Mouse (Mus musculus): ENCODE measurements at regions not wholly inside any gene's neighbourhood (a gene's known extent, or its start where the extent isn't known, plus 50 kb on each side); places are given as distances from the start of the nearest gene placed in this dataset.
"Not testable (repeated sequence)": the region's sequence is repeated elsewhere in the genome, so short reads cannot be mapped to it uniquely, and the experiment has no call there.

DNA sequence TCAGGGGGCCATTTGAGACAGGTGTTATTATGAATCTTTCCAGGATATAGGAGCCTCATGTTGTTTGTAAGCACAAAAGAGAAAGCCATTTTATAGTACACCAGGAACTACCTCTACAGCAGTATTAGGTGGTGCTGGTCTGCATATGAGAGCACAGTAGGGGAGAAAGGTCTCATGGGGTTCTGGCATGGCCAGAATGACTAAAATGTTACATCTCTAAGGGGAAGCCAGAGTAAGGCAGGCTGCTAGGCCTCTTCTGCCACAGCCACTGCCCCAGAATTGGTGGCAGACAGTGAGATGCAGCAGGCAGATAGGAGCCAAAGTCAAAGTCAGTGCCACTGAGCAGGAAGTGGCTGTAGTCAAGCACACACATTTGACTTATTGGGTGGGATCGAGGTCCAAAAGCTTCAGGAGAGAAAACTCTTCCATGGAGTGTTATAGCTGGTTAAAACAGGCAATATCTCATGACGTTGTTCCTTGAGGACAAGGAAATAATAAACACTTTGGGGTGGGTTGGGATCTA is 147.2 kb downstream of the Hira start:
- in situ Hi-C loops (cut with MboI, MseI): loop anchor here in 1 of 2 experiments (5.0 kb wide), 1 partner anchor 43 kb away; no protein-coding TSS in a partner anchor

DNA sequence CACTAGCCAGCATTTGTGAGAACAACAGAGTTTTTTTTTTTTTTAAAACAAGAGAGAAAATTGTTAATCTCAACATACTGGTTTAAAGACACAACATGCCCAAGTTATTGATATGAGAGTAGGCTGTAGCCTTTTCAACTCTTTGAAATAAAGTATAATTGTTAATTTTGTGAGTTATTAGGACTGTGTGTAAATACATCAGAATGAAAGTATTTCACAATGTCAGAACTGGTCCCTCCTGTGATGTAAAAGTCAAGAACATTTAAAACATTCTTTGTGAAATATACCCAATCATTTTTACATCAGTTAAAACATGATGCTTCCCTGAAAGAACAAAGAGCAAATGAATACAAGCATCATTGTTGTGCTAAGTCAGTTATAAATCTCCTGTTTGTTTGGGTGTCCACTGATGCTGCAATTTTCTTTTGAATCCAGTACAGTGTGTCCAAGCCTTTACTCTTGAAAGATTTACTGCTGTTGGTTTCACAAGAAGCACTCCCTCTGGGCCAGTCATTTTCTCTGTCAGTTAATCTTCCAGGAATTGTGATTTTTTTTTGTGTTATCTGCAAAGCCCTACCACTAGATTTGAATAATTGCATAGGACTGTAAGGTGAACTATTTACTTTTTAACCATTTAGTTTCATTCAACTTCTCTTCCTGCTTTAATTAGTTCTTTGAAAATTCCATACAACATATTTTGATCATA is 148.5 kb downstream of the Hira start:
- in situ Hi-C loops (cut with MboI, MseI): no loop called here

DNA sequence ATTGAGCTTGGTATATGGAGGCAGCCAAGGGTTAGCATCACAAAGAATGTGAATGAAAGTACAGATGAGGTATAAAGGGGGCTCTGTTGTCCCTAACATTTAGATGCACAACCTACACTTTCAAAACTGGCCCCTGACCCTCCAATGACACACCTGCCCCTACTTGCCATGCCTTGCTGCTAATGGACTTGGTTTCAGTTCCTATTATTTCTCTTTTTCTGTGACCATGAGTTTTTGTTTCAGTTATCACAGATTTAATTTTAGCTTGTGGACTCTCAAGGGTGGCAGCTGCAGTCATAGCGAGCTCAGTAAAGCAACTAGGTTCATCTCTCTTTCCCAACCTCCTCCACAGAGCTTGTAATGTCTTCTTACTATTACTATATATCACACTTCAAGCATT is 150.3 kb downstream of the Hira start:
- in situ Hi-C loops (cut with MboI, MseI): no loop called here

DNA sequence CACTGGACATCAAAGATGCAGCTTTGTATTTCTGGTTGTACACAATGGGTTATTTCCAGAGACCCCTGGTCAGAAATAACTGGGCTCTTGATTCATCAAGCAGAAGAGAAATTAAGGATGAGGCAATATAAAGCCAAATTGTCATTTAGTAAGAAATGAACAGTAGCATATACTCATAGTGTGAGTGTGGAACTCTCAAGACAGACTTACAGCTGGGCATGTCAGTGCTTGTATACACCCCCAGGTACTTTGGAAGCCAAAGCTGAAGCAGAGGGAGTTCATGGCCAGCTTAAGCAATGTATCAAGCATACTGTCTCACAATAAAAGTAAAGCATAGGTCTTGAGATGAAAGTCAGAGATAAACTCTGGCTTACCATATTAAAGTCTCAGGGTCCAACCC is 155.7 kb downstream of the Hira start:
- in situ Hi-C loops (cut with MboI, MseI): no loop called here

DNA sequence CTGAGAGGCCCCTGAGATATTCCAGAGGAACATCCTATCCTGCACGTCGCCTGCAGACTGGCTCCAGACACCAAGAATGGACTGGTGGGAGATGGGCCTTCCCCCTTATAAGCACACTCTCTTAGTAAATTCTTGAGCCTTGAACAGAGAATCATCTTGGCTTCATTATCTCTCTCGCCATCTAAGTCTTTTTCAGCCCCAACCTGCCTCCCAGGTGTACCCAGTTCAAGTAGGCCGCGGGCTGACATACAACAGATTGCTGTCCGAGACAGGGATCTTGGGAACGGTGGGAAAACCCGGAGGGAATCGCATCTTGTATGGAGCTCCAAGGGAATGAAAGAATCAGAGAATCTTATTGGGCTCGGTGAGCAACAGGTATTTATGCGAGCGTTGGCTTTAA is 158.9 kb downstream of the Hira start:
- in situ Hi-C loops (cut with MboI, MseI): no loop called here

DNA sequence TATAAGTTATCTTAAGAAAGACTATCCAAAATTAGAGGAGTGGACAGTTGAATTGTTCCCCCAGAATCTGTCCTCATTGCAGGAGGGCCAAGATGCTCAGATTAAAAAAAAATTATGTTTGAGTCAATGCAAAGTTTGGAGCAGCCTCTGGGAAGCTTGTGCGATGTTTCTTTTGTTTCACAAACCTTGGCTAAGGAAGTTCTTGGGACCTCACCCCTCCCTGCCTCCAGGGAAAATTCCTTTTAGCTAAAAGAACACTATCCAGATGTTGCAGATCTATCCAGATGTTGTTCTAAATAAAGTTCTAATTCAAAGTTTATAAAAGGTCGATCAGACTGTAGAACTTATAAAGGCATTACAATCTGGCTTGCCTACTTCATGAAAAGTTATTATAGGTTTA is 160.8 kb downstream of the Hira start:
- in situ Hi-C loops (cut with MboI, MseI): no loop called here

DNA sequence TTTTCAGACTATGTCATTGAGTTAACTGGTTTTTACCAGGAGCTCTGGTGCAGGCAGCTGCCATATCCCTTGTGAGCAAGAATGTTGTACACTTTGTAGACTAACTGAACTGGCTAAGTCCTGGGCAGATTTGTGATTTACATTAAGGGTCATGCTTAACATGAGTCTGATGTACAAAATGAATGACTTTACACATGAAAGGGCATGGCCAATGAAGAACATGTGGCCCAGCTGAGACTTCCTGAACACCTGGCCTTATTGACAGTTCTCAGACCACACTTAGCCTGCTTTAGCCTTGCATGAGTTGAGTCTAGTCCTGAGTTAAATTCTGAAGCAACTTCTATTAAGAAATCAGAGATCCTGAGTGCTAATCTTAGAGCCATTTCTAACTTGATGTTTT is 176.0 kb downstream of the Hira start:
- in situ Hi-C loops (cut with MboI, MseI): no loop called here

DNA sequence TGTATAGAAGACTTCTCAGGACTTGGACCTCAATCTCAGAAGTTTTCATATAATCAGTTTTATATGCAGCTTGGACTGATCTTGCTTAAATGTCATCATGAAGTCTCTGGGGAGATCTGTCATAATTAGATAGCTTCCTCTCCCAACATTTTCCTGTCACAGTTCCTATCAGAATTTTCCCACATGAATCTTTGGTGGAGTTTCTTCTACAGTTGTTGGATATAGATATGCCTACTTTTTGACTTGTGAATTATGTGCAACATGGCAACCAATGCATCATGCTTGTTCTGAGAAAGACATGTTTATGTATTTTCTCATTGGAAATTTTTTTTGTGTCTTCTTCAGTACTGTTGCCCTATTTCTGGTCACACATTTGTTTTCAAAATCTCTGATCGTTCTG is 183.5 kb downstream of the Hira start:
- in situ Hi-C loops (cut with MboI, MseI): loop anchor here in 1 of 2 experiments (10.0 kb wide), 1 partner anchor 244 kb away; no protein-coding TSS in a partner anchor

DNA sequence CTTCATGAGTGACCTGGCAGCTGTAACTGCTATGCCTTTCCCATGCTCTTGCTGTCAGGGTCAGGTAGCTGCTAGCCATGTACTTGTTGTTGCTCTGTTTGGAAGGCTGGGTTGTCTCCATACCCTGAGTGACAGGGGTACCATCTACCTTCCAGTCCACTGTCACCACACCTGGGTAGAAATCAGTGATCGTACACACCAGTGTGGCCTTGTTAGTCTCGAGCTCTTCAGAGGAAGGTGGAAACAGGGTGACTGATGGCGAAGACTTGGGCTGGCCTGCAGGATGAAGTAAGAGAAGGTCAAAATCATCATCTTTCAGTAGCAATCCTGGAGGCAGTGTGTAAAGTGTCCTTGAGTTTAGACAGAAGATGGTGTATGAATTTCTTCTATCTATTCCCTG is 185.0 kb downstream of the Hira start:
- in situ Hi-C loops (cut with MboI, MseI): loop anchor here in 1 of 2 experiments (10.0 kb wide), 1 partner anchor 243 kb away; no protein-coding TSS in a partner anchor

DNA sequence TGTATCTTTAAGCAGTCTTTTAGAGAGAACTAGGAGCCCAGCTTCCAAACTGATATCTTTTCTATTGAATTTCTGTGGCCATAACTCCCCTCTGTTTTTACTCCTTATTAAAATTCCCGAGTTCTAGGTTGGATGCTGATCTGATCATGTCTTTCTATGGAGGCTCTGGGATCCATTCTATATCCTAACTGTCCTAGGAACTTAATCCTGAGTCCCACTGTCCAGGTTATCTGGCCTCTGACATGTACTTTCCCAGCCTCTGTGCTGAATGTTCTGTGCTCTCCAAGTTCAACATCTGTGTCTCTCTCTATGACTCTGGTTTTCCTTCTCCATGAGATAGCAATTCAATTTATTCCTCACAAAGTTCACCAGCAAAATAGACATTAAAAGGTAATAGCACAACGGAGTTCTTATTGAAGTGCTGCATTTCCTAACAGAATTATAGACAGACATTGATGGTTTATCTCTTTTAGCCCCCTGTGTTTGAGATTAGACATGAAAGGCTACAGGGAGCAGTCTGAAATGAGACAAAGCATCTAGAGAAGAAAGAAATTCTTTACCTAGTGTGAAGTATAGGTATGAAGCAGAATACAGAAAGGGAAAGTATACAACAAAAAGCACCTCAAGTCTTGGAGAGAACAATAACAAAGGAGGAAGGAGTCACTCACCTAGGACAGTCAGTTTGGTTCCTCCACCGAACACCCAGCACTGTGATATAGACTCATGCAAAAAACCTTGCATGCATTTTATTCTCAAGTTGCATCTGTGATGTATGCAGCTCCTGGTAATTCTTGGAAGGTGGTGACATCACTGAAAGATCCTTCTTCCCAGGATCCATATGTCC is 185.9 kb downstream of the Hira start:
- in situ Hi-C loops (cut with MboI, MseI): loop anchor here in 1 of 2 experiments (10.0 kb wide), 1 partner anchor 242 kb away; no protein-coding TSS in a partner anchor

DNA sequence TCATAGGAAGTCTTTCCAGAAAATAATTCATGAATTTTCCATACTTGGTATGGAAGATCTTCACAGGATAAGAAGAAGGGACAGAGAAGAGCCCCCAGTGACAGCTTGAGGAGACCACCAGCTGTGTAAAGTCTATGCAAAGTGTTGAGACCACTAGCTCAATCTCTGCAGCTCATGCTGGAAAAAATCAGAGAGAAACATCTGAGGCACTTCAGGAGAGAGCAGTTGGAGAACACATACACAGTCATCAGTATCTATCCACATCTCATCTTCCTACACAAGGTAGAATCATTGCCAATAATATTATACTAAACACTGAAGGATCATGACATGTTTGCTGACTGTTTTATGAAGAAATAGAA is 186.5 kb downstream of the Hira start:
- in situ Hi-C loops (cut with MboI, MseI): loop anchor here in 1 of 2 experiments (10.0 kb wide), 1 partner anchor 241 kb away; no protein-coding TSS in a partner anchor

DNA sequence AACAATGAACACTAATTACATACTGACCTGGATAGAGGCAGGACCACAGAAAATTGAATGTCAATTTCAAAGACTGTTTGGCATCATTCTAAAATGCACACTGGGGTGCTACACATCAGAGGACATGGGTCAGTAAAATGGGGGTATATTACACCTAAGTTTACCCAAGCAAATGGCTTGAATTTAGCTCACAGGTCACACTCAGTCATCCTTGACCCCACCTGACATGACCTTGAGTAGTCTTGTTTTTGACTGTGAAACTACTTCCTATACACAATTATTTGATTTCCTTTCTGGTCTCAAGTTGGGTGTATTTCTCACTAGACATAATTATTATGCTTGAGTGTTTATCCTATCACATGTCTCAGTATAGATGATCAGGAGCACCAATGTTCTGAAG is 187.6 kb downstream of the Hira start:
- in situ Hi-C loops (cut with MboI, MseI): loop anchor here in 1 of 2 experiments (10.0 kb wide), 1 partner anchor 240 kb away; no protein-coding TSS in a partner anchor

DNA sequence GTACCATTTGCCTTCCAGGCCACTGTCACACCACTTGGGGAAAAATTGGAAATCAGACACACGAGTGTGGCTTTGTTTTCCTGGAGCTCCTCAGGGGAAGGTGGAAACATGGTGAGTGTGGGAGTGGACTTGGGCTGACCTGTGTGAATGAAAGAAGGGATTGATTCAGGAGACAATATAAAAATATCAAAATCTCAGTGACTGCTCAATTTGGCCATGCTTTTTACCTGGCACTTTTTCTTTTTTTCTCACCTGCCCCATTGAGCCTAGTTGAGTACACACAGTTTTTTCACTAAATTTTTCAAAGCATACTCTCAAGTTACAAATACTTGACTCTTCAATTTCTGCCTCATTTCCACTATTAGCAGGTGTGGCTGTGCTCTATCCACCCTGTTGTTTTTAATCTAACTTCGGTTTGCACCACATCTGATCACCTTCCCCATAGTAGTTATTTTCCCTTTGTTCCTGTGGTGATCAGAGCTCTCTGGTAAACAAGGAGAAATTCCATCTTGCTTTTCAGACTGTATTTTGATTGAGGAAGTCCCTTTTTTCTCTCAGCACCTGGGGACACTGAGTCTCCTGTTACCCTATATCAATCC is 188.8 kb downstream of the Hira start:
- in situ Hi-C loops (cut with MboI, MseI): loop anchor here (5.0 to 10.0 kb wide), 2 partner anchors 43 to 239 kb away; no protein-coding TSS in a partner anchor

DNA sequence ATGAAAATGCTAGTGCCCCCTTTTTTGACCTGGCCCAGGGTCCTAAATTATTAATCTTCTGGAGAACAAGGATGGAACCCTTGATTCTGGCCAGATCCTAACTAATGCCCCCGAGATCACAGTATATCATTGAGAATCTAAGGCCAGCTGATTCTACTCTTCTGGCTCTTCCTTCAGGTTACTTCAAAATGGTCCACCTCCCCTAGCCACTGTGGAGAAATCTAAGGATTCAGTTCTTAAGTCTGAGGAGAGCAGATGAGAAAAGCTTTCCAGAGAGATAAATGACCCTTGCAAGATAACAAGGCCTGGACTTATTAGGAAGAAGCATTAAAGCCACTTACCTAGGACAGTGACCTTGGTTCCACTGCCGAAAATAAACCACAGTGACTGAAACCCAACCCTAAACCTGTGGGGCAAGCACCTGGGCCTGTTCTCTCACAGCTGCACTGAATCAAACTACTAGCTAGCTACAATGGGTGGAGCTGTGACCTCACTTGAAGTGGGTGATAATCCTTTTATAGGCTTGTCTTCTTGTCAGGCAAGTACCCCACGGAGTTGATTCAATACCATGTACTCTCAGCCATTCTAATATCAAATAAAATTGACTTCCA is 190.0 kb downstream of the Hira start:
- in situ Hi-C loops (cut with MboI, MseI): loop anchor here (5.0 to 10.0 kb wide), 2 partner anchors 45 to 238 kb away; no protein-coding TSS in a partner anchor

DNA sequence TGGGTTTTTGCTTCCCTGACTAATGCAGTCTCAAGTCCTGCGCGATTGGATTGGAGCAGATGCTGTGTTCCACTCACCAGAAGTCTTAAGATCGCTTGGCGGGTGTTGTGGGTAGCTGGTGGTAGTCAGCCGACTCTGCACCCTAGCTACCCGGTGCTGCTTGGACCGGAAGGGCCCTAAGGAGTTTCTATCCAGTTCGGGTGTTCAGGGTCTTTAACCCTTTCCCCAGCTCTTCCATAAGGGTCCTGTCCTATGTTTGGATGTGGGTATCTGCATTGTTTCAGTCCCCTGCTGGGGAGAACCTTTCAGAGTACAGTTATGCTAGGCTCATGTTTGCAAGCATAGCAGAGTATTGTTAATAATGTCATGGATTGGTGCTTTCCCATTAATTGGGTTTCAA is 206.7 kb downstream of the Hira start:
- in situ Hi-C loops (cut with MboI, MseI): not testable (repeated sequence)

DNA sequence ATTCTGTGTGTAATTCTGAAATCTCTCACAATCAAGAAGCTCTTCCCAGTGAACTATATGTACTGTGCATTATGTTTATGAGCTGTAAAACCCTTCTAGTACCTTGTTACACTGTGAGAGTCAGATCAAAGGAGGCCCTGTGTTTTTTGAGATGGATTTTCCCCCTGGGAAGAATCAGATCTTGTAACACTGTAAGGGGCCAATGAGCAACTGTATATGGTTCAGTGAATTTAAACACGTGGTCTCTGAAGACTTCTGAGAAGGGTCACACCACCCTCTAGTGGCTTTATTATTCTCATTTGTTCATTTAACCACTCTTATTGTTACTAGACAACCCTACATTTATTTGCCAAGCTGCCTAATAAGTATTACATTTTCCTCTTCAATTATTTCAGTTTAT is 211.1 kb downstream of the Hira start:
- in situ Hi-C loops (cut with MboI, MseI): no loop called here
